Mouse (Mus musculus) MEL (cell line): ENCODE results near the gene Caap1. TPM values are rescaled to one million over a fixed set of nuclear protein-coding genes. Genes with fewer than 3 reads are reported as not detected.

Experiments used
- DNase-seq: peaks from one replicate; pipeline ENCODE4 v3.0.0; 2011; ENCODE audit warnings: low read depth, low spot score
- H3K27ac ChIP-seq: 2 replicates; pipeline ENCODE4 v1.5.1; 2012; ENCODE audit warnings: low read depth, mild to moderate bottlenecking, control low read depth, low read length, moderate library complexity; ENCODE audit not compliant: control insufficient read depth
- H3K27me3 ChIP-seq, 2 experiments: fragments of 150-350 bp in 1 of 2; sonication (generic) in 1 of 2; 2 replicates each; pipeline ENCODE4 v1.6.1; 2012; ENCODE audit warnings: low read length in 2 of 2, mild to moderate bottlenecking in 2 of 2, improper control_type of control experiment in 1 of 2, moderate library complexity in 1 of 2; ENCODE audit not compliant: insufficient read depth in 2 of 2, control insufficient read depth in 1 of 2
- H3K36me3 ChIP-seq, 2 experiments: 2 replicates each; pipeline ENCODE4 v1.6.1; 2012 to 2014; ENCODE audit warnings: low read length in 2 of 2, improper control_type of control experiment in 1 of 2, inconsistent platforms in 1 of 2, mild to moderate bottlenecking in 1 of 2; ENCODE audit not compliant: insufficient read depth in 2 of 2, control insufficient read depth in 1 of 2
- H3K4me1 ChIP-seq, 2 experiments: fragments of 150-350 bp in 1 of 2; sonication (generic) in 1 of 2; 2 replicates each; pipeline ENCODE4 v1.6.1; 2012; ENCODE audit warnings: low read length in 2 of 2, improper control_type of control experiment in 1 of 2, mild to moderate bottlenecking in 1 of 2; ENCODE audit not compliant: insufficient read depth in 2 of 2, control insufficient read depth in 1 of 2
- H3K4me3 ChIP-seq, 2 experiments: fragments of 150-350 bp in 1 of 2; sonication (generic) in 1 of 2; 2 replicates each; pipeline ENCODE4 v1.5.1; 2012; ENCODE audit warnings: low read depth in 2 of 2, low read length in 2 of 2, mild to moderate bottlenecking in 2 of 2, moderate library complexity in 2 of 2, control low read depth in 1 of 2, improper control_type of control experiment in 1 of 2; ENCODE audit not compliant: control insufficient read depth in 1 of 2, insufficient read depth in 1 of 2
- H3K79me2 ChIP-seq: 2 replicates; pipeline ENCODE4 v1.6.1; 2012; ENCODE audit warnings: mild to moderate bottlenecking, low read length, moderate library complexity; ENCODE audit not compliant: control insufficient read depth, poor library complexity, insufficient read depth
- H3K9ac ChIP-seq: 2 replicates; pipeline ENCODE4 v1.6.1; 2012; ENCODE audit warnings: low read depth, mild to moderate bottlenecking, control low read depth, low read length, moderate library complexity; ENCODE audit not compliant: control insufficient read depth, poor library complexity, severe bottlenecking
- H3K9me3 ChIP-seq: fragments of 150-350 bp; sonication (generic); replicated peaks from 2 replicates; pipeline ENCODE4 v1.6.1; 2012; ENCODE audit warnings: mild to moderate bottlenecking, low read length, improper control_type of control experiment, moderate library complexity; ENCODE audit not compliant: insufficient read depth
- BHLHE40 ChIP-seq: IDR thresholded peaks from 2 replicates; pipeline ENCODE4 v1.6.1; 2012; ENCODE audit warnings: low read depth, mild to moderate bottlenecking, inconsistent platforms, low read length, improper control_type of control experiment, borderline replicate concordance
- CHD1 ChIP-seq: IDR thresholded peaks from 2 replicates; pipeline ENCODE4 v1.6.1; 2012; ENCODE audit warnings: low read depth, mild to moderate bottlenecking, inconsistent platforms, low read length, improper control_type of control experiment
- CHD2 ChIP-seq: IDR thresholded peaks from 2 replicates; pipeline ENCODE4 v1.6.1; 2011; ENCODE audit warnings: low read length, improper control_type of control experiment
- CTCF ChIP-seq, 3 experiments: IDR thresholded peaks in 2 of 3; conservative IDR thresholded peaks in 1 of 3; 2 replicates each; pipeline ENCODE4 v1.5.1; 2011 to 2012; ENCODE audit warnings: low read length in 3 of 3, low read depth in 2 of 3, mild to moderate bottlenecking in 2 of 3, improper control_type of control experiment in 1 of 3, inconsistent platforms in 1 of 3, mixed read lengths in 1 of 3, moderate library complexity in 1 of 3; ENCODE audit not compliant: control insufficient read depth in 1 of 3, insufficient read depth in 1 of 3, poor library complexity in 1 of 3, severe bottlenecking in 1 of 3
- E2F4 ChIP-seq: IDR thresholded peaks from 2 replicates; pipeline ENCODE4 v1.6.1; 2011; ENCODE audit warnings: low read depth, low read length, improper control_type of control experiment, borderline replicate concordance
- EP300 ChIP-seq, 2 experiments: IDR thresholded peaks; 2 replicates each; pipeline ENCODE4 v1.6.1; 2011; ENCODE audit warnings: improper control_type of control experiment in 2 of 2, low read length in 2 of 2, low read depth in 1 of 2, mild to moderate bottlenecking in 1 of 2
- ETS1 ChIP-seq: IDR thresholded peaks from 2 replicates; pipeline ENCODE4 v1.6.1; 2012; ENCODE audit warnings: low read depth, mild to moderate bottlenecking, inconsistent platforms, low read length, improper control_type of control experiment, moderate library complexity
- GABPA ChIP-seq: IDR thresholded peaks from 2 replicates; pipeline ENCODE4 v1.6.1; 2012; ENCODE audit warnings: low read depth, mild to moderate bottlenecking, inconsistent platforms, low read length, improper control_type of control experiment, moderate library complexity
- GATA1 ChIP-seq: IDR thresholded peaks from 2 replicates; pipeline ENCODE4 v1.6.1; 2011; ENCODE audit warnings: low read depth, low read length, improper control_type of control experiment
- HCFC1 ChIP-seq: IDR thresholded peaks from 2 replicates; pipeline ENCODE4 v1.6.1; 2012; ENCODE audit warnings: low read depth, mild to moderate bottlenecking, inconsistent platforms, low read length, improper control_type of control experiment, moderate library complexity
- KAT2A ChIP-seq: conservative IDR thresholded peaks from 2 replicates; pipeline ENCODE4 v1.6.1; 2012; ENCODE audit warnings: low read depth, low read length, improper control_type of control experiment, inconsistent platforms
- MAFK ChIP-seq: IDR thresholded peaks from 2 replicates; pipeline ENCODE4 v1.6.1; 2011; ENCODE audit warnings: low read depth, mild to moderate bottlenecking, low read length, improper control_type of control experiment, borderline replicate concordance
- MAZ ChIP-seq: IDR thresholded peaks from 2 replicates; pipeline ENCODE4 v1.6.1; 2012; ENCODE audit warnings: low read depth, mild to moderate bottlenecking, inconsistent platforms, low read length, improper control_type of control experiment
- MEF2A ChIP-seq: IDR thresholded peaks from 2 replicates; pipeline ENCODE4 v1.6.1; 2014; ENCODE audit warnings: low read depth, mild to moderate bottlenecking, inconsistent platforms, low read length, improper control_type of control experiment; ENCODE audit not compliant: poor library complexity, insufficient replicate concordance, severe bottlenecking; ENCODE audit errors: extremely low read depth
- MXI1 ChIP-seq: IDR thresholded peaks from 2 replicates; pipeline ENCODE4 v1.6.1; 2011; ENCODE audit warnings: mild to moderate bottlenecking, low read depth, low read length, improper control_type of control experiment
- MYB ChIP-seq: IDR thresholded peaks from 2 replicates; pipeline ENCODE4 v1.6.1; 2011; ENCODE audit warnings: mild to moderate bottlenecking, low read depth, low read length, improper control_type of control experiment
- MYC ChIP-seq: IDR thresholded peaks from 2 replicates; pipeline ENCODE4 v1.6.1; 2011; ENCODE audit warnings: low read depth, mild to moderate bottlenecking, low read length, improper control_type of control experiment, moderate library complexity
- POLR2A ChIP-seq, 2 experiments: IDR thresholded peaks; 2 replicates each; pipeline ENCODE4 v1.6.1; 2011 to 2012; ENCODE audit warnings: low read length in 2 of 2, mild to moderate bottlenecking in 2 of 2, control low read depth in 1 of 2, improper control_type of control experiment in 1 of 2, low read depth in 1 of 2, moderate library complexity in 1 of 2; ENCODE audit not compliant: control insufficient read depth in 1 of 2, insufficient read depth in 1 of 2, poor library complexity in 1 of 2
- POLR2AphosphoS2 ChIP-seq: IDR thresholded peaks from 2 replicates; pipeline ENCODE4 v1.6.1; 2011; ENCODE audit warnings: low read length, improper control_type of control experiment
- POLR2AphosphoS5 ChIP-seq: IDR thresholded peaks from 2 replicates; pipeline ENCODE4 v1.6.1; 2012; ENCODE audit warnings: low read depth, borderline replicate concordance, mild to moderate bottlenecking, inconsistent platforms, low read length, moderate library complexity, mixed read lengths
- RAD21 ChIP-seq: IDR thresholded peaks from 2 replicates; pipeline ENCODE4 v1.6.1; 2011; ENCODE audit warnings: mild to moderate bottlenecking, low read depth, low read length, improper control_type of control experiment
- RCOR1 ChIP-seq: IDR thresholded peaks from 2 replicates; pipeline ENCODE4 v1.6.1; 2012; ENCODE audit warnings: low read depth, mild to moderate bottlenecking, inconsistent platforms, low read length, improper control_type of control experiment
- SIN3A ChIP-seq: IDR thresholded peaks from 2 replicates; pipeline ENCODE4 v1.6.1; 2012; ENCODE audit warnings: low read length, improper control_type of control experiment, inconsistent platforms
- TAL1 ChIP-seq: IDR thresholded peaks from 2 replicates; pipeline ENCODE4 v1.6.1; 2012; ENCODE audit warnings: mild to moderate bottlenecking, inconsistent platforms, low read length, moderate library complexity, mixed read lengths
- TBP ChIP-seq: IDR thresholded peaks from 2 replicates; pipeline ENCODE4 v1.8.0; 2011; ENCODE audit warnings: low read depth, low read length, improper control_type of control experiment
- TCF12 ChIP-seq: IDR thresholded peaks from 2 replicates; pipeline ENCODE4 v1.6.1; 2014; ENCODE audit warnings: low read depth, mild to moderate bottlenecking, inconsistent platforms, low read length, improper control_type of control experiment, moderate library complexity
- UBTF ChIP-seq: IDR thresholded peaks from 2 replicates; pipeline ENCODE4 v1.6.1; 2012; ENCODE audit warnings: low read depth, mild to moderate bottlenecking, inconsistent platforms, low read length, improper control_type of control experiment, moderate library complexity, borderline replicate concordance; ENCODE audit not compliant: insufficient read depth
- USF1 ChIP-seq: IDR thresholded peaks from 2 replicates; pipeline ENCODE4 v1.6.1; 2014; ENCODE audit warnings: low read depth, mild to moderate bottlenecking, inconsistent platforms, low read length, improper control_type of control experiment, moderate library complexity
- USF2 ChIP-seq, 2 experiments: IDR thresholded peaks; 2 replicates each; pipeline ENCODE4 v1.6.1; 2011 to 2012; ENCODE audit warnings: improper control_type of control experiment in 2 of 2, low read length in 2 of 2, borderline replicate concordance in 1 of 2, inconsistent platforms in 1 of 2, low read depth in 1 of 2, mild to moderate bottlenecking in 1 of 2; ENCODE audit not compliant: insufficient read depth in 1 of 2
- ZC3H11A ChIP-seq: IDR thresholded peaks from 2 replicates; pipeline ENCODE4 v1.6.1; 2012; ENCODE audit warnings: low read depth, mild to moderate bottlenecking, inconsistent platforms, low read length, improper control_type of control experiment
- ZKSCAN1 ChIP-seq: IDR thresholded peaks from 2 replicates; pipeline ENCODE4 v1.6.1; 2012; ENCODE audit warnings: low read depth, mild to moderate bottlenecking, inconsistent platforms, low read length, improper control_type of control experiment, moderate library complexity
- ZMIZ1 ChIP-seq: IDR thresholded peaks from 2 replicates; pipeline ENCODE4 v1.6.1; 2012; ENCODE audit warnings: low read depth, mild to moderate bottlenecking, inconsistent platforms, low read length, improper control_type of control experiment, moderate library complexity
- ZNF384 ChIP-seq: IDR thresholded peaks from 2 replicates; pipeline ENCODE4 v1.6.1; 2012; ENCODE audit warnings: low read depth, mild to moderate bottlenecking, inconsistent platforms, low read length, improper control_type of control experiment
- polyA plus RNA-seq, 2 experiments: library from polyadenylated mRNA; stranded (reverse) in 1 of 2; unstranded in 1 of 2; fragments of >175 nt in 1 of 2; fragments of >200 nt in 1 of 2; gene quantifications; 2 replicates each; pipeline versions ENCODE4 v1.2.1 to v1.2.4; 2012; ENCODE audit warnings: low replicate concordance in 2 of 2, low read depth in 1 of 2; ENCODE audit not compliant: insufficient read length in 2 of 2, insufficient read depth in 1 of 2, missing spikeins in 1 of 2
- total RNA-seq: library from RNA; depleted of rRNA; stranded (reverse); fragments of 300-350 nt; gene quantifications from 2 replicates; pipeline ENCODE4 v1.2.3, GENCODE M21; 2012

The Caap1 gene
- total and polyA plus RNA-seq, 3 experiments = 12.8 to 13.9 TPM; not detected in 1

DNA sequence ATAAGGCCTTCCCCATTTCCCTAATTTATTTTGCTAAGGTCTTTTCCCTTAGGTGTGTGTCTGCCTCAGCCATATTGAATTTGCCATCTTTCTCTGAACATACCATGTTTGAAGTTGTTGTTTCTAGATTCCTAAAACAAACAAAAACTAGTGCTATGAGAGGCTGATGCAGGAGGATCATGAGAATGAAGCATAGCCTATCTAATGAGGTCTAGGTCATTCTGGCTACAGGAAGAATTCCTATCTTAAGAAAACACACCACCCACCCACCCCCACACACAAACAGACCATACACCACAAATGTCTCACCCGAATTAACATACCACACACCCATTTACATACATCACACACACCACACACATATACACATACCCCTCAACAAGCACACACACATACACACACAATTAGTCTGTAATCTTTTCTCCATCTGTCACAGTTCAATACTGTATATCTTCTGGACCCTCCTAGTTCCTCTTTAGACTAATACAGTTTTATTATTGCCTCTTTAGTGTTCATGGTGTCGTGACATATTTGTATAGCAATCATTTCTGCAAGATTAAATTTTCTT lies 47.9 kb upstream of the Caap1 start (continued):
- TF ChIP-seq SIN3A = peak; percentile 57

DNA sequence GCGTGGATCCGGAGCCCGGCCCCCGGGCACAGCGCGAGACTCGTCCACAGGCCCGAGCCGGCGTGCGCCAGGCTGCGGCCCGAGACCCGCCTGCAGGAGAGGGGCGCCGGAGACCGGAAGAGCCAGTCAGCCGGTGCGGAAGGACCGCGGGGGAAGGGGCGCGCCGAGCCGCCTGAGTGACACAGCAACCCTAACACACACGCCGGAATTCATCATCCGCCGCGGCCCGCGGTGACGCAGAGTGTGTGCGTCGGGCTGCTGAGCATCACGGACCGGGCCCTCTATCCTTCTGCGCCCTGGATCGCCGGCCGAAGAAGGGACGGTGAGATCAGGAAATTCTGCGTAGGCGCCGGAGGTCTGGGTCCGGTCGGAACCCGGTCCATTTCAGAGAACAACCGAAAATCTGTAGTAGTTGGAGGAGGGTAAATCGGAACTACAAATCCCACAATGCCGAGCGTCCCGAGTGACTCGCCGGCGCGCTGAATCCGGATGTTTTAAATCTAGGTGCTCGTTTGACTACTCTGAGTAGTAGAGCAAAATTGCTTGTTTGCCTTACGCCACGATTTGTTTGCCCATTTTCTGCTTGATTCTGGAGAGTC lies 46.5 kb upstream of the Caap1 start, which contains the start of gene Plaa:
Plaa (minus strand) TSS at position 214 of the 599 bp plus-strand sequence.
- Histone ChIP-seq H3K36me3 (peaks cover 0 to 21% of the 10 kb centered on the region in 2 experiments; a peak in 3 of 4 replicates), H3K4me1 (peaks cover 4 to 10% of the 10 kb centered on the region in 2 experiments), H3K4me3 (peak within 1 kb of the TSS; percentile 87 to 97), H3K9ac (peak within 1 kb of the TSS; percentile 97), H3K27me3 (no peaks in the 10 kb centered on the region), H3K27ac (peak within 1 kb of the TSS; percentile 84), H3K9me3 (no peaks in the 10 kb centered on the region), H3K79me2 (peaks cover 38% of the 10 kb centered on the region)
- peak; percentile 95 for DNase-seq
- TF ChIP-seq E2F4 = peak; percentile 61; the same call in 1 of the 2 replicates
- TF ChIP-seq MAZ = no peak; the same call in 1 of the 2 replicates
- TF ChIP-seq MXI1 = peak; percentile 90
- TF ChIP-seq TAL1 = no peak
- TF ChIP-seq RCOR1 = 0 out of 2 replicates have a peak, but pooled peaks have one; percentile 33
- TF ChIP-seq ETS1 = peak; percentile 79
- no peak for TF ChIP-seq GATA1
- peak; percentile 71; the same call in 1 of the 2 replicates for TF ChIP-seq GABPA
- no peak for TF ChIP-seq ZKSCAN1
- TF ChIP-seq EP300 (IDR thresholded peaks at IDR 0.05; ENCODE audit: low read depth in 1 of 2, low read length in 2 of 2) = peak in 1 of 2 experiments; percentile 49; a peak in 2 of 4 replicates
- TF ChIP-seq MYC = 0 out of 2 replicates have a peak, but pooled peaks have one; percentile 43
- TF ChIP-seq MAFK = no peak
- TF ChIP-seq RAD21 = no peak
- TF ChIP-seq BHLHE40 = no peak; the same call in 1 of the 2 replicates
- no peak for TF ChIP-seq ZNF384
- peak; percentile 51; the same call in 1 of the 2 replicates for TF ChIP-seq UBTF
- TF ChIP-seq POLR2AphosphoS2 = peak; percentile 67
- no peak for TF ChIP-seq CHD1
- TF ChIP-seq MEF2A = no peak
- TF ChIP-seq TBP = peak; percentile 89
- no peak for TF ChIP-seq CTCF (IDR thresholded peaks at IDR 0.05 in 2 of 3, conservative IDR thresholded peaks at IDR 0.05 in 1 of 3; ENCODE audit: control insufficient read depth in 1 of 3, insufficient read depth in 1 of 3, low read depth in 2 of 3, low read length in 3 of 3, poor library complexity in 1 of 3, severe bottlenecking in 1 of 3)
- no peak for TF ChIP-seq USF2 (IDR thresholded peaks at IDR 0.05; ENCODE audit: borderline replicate concordance in 1 of 2, insufficient read depth in 1 of 2, low read depth in 1 of 2, low read length in 2 of 2)
- TF ChIP-seq KAT2A = peak; percentile 82; the same call in 1 of the 2 replicates
- no peak for TF ChIP-seq CHD2
- peak; percentile 30; the same call in 1 of the 2 replicates for TF ChIP-seq ZMIZ1
- peak; percentile 41; the same call in 1 of the 2 replicates for TF ChIP-seq TCF12
- TF ChIP-seq MYB = no peak
- TF ChIP-seq POLR2A (IDR thresholded peaks at IDR 0.05; ENCODE audit: control insufficient read depth in 1 of 2, insufficient read depth in 1 of 2, low read depth in 1 of 2, low read length in 2 of 2, poor library complexity in 1 of 2) = peak in 1 of 2 experiments; percentile 77; a peak in 2 of 4 replicates
- peak; percentile 63 for TF ChIP-seq USF1
- TF ChIP-seq HCFC1 = peak; percentile 94
- no peak for TF ChIP-seq POLR2AphosphoS5
- no peak for TF ChIP-seq ZC3H11A
